Mouse (Mus musculus) adrenal gland, adult 18-20 months (tissue): Measurements from ENCODE around the gene Lrrc4c. TPM values are rescaled to one million over a fixed set of nuclear protein-coding genes. Genes with fewer than 3 reads are reported as not detected.

Source experiments
- DNase-seq, 2 experiments: peaks; one replicate each; pipeline ENCODE4 v3.0.0; 2021 to 2022; ENCODE audit warnings: low spot score in 2 of 2
- microRNA-seq, 2 experiments: library from miRNA; unstranded; fragments of <30 nt; microRNA quantifications; one replicate each; pipeline ENCODE4 v1.2.0; 2021; ENCODE audit warnings: borderline number of aligned reads in 2 of 2
- total RNA-seq, 2 experiments: library from RNA; stranded (reverse); gene quantifications; 1 replicate in 1 of 2; 2 replicates in 1 of 2; pipeline ENCODE4 v1.2.3; 2021

The Lrrc4c gene
- total RNA-seq, 2 experiments from 2014 or later, result 3.5 to 4.4 TPM

DNA sequence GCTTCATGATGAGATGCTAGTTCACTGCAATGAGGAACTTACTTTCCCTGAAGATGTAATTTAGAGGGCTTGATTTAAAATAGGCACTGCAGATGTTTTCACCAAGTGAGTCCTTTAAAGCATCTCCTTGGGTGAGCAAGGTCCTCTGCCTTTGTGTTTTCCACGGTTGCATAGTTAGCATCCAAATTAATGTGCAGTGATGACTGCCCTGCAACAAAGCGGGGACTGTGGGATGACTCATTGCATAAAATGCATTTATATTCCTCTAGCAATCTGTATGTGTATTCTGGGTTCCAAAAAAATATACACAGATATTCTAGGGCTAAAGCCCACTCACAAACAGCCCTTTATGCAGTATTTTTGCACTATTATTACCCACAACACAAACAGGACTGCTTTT is 1263.2 kb downstream of the Lrrc4c start:
- DNase-seq, result no peak

DNA sequence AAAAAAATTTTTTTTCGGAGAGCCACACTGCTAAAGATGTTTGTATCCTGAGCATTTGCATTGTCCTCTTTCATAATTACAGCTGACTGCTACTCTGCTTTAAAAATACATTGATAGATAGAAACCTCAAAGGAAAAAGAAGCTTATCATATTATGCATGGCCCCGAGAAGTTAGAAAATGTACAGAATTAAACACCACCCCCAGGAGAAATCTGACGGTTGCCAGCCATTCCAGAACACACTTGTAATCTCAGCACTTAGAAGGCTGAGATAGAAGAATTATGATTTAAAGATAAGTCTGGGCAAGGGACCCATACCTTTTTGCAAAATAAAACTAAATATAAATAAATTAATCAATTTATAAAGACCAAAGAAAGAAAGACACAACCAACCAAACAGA is 1268.4 kb downstream of the Lrrc4c start:
- DNase-seq, result no peak

DNA sequence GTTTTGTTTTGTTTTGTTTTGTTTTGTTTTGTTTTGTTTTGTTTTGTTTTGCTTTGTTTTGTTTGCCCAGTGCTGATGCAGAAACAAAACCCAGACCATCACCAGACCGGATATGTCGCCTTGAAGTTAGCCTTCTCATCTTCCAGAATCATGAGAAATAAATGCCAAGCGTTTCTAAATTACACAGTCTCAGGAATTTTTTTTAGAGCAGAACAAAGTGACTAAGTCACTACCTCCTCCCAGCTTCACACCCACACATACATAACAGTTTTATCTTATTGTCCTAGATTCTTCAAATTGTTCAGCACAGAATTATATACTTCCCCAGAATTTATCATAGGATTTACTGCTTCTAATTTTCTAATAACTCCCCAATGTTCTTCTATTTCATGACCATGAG is 1272.6 kb downstream of the Lrrc4c start:
- no peak for DNase-seq

DNA sequence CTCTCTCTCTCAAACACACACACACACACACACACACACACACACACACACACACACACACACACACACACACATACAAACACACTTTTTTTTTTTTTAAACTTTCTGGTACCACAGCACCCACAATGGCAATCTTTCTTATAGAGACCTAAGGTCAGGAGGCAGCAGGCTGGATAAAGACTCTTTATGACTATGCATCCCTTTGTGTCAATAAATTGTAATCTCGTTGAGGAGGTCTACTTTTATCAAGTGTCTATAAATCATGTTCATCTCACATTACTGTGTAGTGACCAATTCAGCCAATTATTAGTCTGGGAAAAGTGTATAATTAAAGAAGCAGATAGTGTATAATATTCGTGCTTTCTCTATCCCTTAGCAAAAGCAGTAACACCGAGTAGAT is 1286.2 kb downstream of the Lrrc4c start:
- DNase-seq, result no peak

DNA sequence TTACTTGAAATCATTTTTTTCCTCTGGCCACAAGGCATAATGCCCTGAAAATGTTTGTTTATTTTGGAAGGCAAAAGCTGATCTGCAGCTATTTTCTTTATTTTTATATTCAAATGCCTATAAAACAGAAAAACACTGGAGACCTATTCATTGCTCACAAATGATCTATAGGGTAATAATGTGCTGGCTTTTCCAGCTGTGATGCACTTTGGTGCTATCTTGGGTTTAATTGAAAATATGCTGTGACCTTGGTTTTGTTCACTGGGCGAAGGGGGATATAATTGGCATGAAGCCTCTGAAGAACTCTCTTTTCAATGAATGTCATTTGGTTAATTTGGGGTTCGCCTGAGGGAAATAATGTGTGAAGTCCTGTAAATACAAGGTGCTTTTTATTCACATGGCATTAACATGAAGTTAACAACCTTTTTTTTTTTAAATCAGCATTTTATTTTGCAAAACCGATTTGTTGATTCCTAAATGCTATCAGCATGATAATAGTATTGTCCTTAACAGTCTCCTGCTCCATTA is 1286.8 kb downstream of the Lrrc4c start:
- no peak for DNase-seq

DNA sequence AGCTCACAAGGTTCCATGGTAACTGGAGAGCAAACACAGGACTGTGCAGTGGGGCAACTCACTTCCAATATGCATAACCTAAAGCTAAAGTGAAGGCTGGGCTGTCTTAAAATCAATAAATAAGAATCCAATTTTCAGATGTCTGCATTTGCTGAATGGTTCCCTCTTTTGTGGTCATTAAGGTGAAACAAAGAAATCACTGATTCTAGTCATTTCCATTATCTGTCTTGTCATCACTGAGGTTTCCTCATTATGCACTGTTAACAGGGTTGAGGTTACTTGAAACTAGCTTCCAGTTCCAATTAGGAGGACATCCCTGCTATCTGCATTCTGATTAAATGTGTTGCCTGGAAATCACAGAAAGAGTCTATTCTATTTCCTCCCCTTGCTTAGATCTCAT is 1291.5 kb downstream of the Lrrc4c start:
- no peak for DNase-seq

DNA sequence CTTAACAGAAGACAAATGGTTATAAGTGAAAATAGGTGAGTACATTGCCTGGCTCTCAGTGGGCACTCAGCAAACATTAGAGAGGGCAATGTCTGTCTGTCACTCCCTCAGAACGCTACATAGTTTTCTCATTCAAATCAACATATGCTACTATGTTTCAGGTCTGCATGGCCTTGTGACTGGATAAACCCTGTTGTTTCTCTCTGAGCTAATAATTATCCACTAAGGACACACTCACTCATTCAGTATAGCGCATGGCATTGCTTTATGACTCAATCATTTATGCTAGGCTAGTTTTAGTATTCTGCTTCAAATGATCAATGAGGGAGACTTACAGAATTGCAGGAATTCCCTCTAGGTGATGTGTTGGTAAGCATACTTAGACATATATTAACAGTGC is 1292.6 kb downstream of the Lrrc4c start:
- DNase-seq, result no peak

DNA sequence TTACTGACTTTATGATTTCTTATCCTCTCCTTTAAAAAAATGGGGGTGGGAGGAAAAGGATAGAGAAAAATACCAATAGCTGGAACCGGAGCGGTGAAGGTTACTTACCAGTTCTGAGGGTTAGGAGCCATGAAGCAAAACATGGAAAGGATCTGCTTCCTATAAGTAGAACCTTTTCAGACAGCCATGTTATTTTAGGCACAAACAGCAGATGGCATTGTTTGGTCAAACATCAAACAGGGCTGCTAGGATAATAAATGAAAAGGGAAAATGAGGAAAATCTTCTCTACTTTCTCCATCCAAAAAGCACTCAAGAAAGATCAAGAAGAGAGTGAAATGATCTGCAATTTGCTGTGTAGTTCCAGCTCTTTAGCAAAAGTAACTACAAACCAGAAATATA is 1296.8 kb downstream of the Lrrc4c start:
- no peak for DNase-seq

DNA sequence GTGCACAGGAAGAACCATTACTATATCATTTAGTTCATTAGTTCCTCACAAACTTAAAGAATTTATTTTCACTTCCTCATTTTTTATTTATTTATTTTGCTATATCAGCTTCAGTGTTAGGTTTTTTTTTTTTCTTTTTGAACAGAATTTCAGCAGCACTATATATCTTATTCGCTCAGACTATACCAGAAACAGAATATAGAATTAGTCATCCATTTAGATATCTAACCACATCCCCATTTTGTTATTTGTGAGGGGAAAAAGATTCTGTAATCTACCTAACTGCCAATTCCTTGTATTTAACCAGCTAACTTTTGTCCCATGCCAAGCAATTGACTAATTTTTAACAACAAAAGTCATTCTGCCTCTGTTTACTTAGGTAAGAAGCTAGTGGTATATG is 1300.6 kb downstream of the Lrrc4c start:
- DNase-seq, result no peak

DNA sequence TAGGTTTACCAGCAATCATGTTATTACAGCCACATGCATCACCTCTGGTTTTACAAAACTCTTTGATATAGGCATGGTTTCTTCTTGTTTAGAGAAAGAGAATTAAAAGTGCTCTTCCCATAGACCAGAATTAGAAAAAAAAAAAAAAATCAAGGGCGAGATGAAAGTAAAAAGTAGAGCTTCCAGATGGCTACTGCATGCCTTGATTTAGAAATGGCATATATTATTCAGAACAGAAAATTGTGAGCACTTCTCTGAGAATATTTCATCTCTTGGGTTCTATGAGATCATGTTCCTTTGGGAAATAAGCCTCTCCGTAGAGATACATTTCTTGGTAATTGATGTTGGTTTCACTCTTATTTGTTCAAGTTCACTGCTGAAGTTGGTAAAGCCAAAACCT is 1322.0 kb downstream of the Lrrc4c start:
- no peak for DNase-seq

DNA sequence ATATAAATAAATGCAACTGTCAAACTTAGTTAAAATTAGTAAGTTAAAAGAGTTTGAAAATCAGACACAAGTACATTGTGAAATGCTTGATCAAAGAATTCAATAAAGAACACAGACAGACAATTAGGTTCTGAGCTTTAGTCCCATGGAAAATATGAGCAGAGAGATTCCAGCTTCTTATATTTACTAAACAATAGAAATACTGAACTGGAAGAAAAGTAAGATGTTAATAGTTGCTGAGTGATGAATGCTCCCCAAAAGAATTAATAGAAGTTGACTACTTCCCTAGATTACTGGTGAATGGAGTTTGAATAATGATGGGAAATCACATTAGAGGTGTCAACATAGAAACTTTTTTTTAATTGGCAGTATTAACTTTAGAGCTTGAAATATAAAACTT is 1323.7 kb downstream of the Lrrc4c start:
- no peak for DNase-seq

DNA sequence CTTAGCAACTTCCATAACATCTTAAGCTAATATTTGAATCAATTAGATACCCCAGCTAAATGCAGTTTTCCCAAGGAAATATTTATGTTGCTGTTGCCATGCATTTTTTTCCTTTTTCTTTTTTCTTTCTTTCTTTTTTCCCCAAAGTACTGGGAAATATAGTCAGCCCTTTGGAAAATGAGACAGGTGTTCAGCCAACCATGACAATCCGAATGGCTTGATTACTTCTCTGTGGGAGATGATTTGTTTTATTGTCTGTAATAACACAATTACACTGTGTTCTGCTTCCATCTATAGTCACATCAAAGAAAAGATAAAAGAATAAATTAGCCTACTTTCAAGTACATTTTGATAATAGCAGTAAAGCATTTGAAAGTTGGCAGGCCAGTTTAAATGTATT is 1334.7 kb downstream of the Lrrc4c start:
- DNase-seq, result no peak

Small RNA genes within 50 kb of the gene (microRNA-seq; reads per million reads assigned to microRNA genes)
- 0 reads per million in 2 experiments for gene Gm44320
